Mouse (Mus musculus): Measurements from ENCODE around the gene Krtap5-5.
"Not testable (repeated sequence)": the region's sequence is repeated elsewhere in the genome, so short reads cannot be mapped to it uniquely, and the experiment has no call there.

Krtap5-5 gene

DNA sequence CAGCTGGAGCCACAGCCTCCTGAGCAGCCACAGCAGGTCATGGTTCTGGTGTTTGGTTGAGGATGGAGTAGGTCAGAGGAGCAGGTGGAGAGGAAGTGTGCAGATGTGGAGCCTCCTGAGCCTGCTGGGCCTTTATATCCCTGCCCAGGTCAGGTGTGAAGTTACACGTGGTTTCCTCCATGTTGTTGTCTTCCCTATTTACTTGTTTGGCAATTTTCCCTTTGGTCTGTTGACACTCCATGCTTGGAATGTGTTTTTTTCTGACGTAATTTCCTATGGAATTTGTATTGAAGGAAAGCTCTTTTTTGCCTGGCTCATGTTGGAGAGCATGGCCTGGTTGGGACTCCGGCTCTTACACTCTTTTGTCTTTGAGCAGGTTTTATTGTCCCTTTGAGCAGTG lies at the start of gene Krtap5-5:
Krtap5-5 (minus strand) TSS at position 101 of the 400 bp plus-strand sequence.
- not testable (repeated sequence) for DNase-seq (ENCODE audit: low spot score)

DNA sequence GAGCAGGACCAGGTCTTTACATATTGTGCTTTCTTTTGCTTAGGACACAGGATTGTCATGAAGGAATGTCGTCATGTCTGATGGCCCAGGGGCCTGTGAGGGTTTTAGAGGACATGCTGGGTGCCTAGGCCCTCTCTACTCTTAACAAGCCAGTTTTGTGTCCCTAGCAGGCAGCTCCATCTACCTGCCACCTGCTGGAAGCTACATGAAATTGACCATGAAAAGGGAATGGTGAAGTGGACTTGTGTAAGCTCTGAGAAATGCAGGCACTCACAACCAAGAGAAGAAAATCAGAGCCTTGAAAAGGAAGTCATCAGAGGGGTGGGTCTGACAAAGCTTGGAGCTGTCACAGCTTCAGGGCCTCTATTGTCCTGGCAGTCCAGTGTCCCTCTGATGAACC lies 49.5 kb upstream of the Krtap5-5 start:
- DNase-seq (ENCODE audit: low spot score) = not testable (repeated sequence)

DNA sequence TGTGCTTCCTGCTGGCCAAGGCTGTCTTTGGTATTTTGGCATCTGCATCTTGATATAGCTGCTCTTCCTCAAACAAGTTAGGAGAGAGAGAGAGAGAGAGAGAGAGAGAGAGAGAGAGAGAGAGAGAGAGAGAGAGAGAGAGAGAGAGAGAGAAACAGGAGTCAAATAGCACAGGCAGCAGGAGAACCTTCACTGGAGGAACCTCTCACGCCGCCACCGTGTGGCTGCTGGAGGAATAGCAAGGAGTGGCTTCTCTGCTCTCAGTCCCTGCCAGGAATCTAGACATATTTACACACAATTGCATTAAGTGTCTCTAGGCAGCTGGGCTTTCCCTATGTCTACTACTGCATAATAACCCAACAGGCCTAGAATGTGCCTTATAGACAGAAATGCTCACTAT lies 48.4 kb upstream of the Krtap5-5 start:
- DNase-seq (ENCODE audit: low spot score) = not testable (repeated sequence)

DNA sequence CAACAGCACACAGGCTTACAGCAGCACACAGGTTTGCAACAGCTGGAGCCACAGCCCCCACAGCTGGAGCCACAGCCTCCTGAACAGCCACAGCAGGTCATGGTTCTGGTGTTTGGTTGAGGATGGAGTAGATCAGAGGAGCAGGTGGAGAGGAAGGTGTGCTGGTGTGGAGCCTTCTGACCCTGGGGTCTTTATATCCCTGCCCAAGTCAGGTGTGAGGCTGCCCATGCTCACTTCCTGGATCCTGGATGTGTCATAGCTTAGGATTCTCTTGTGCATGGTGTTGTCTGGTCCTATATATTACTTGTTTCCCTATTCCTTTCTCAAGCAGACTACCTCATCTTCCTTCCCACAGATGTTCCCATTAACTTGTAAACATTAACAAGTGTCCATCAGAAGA lies 44.5 kb upstream of the Krtap5-5 start, which contains the start of gene Gm4559:
Gm4559 (minus strand) TSS at position 101 of the 400 bp plus-strand sequence.
- DNase-seq (ENCODE audit: low spot score) = not testable (repeated sequence)

DNA sequence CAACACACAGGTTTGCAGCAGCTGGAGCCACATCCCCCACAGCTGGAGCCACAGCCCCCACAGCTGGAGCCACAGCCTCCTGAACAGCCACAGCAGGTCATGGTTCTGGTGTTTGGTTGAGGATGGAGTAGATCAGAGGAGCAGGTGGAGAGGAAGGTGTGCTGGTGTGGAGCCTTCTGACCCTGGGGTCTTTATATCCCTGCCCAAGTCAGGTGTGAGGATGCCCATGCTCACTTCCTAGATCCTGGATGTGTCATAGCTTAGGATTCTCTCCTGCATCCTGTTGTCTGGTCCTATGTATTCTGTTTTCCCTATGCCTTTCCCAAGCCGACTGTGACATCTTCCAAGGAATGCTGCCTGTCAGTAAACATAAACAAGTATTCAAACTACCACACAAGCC lies 28.5 kb upstream of the Krtap5-5 start, which contains the start of gene Gm2431:
Gm2431 (minus strand) TSS at position 101 of the 400 bp plus-strand sequence.
- DNase-seq (ENCODE audit: low spot score) = not testable (repeated sequence)

DNA sequence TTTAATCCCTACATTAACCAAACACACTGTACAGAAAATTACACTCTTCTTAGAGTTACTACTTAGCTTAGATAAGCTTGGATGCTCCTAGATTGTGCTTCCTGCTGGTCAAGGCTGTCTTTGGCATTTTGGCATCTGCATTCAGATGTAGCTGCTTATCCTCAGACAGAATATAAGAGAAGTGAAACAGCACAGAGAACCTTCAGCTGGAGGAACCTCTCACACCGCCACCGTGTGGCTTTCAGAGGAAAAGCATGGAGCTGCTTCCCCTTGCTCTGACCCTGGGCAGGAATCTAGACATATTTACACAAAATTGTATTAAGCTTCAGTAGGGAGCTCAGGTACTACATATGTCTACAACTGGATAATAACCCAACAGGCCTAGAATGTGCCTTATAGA lies 25.7 kb upstream of the Krtap5-5 start:
- no peak for DNase-seq (ENCODE audit: low spot score)

DNA sequence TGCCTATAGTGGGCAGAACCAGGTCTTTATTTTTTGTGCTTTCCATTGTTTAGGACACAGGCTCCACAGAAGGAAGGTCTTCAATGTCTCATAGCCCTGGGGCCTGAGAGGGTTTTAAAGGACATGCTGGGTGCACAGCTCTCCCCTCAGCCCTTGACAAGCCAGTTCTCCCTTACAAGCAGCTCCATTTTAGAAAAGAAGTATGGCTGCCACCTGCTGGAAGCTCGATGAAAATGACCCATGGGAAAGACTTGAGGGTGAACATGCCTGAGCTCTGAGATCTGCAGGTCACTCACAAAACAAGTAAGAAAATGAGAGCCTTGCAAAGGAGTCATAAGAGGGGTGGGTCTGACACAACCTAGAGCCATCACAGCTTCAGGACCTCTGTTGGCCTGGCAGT lies 20.1 kb upstream of the Krtap5-5 start:
- DNase-seq (ENCODE audit: low spot score) = no peak

DNA sequence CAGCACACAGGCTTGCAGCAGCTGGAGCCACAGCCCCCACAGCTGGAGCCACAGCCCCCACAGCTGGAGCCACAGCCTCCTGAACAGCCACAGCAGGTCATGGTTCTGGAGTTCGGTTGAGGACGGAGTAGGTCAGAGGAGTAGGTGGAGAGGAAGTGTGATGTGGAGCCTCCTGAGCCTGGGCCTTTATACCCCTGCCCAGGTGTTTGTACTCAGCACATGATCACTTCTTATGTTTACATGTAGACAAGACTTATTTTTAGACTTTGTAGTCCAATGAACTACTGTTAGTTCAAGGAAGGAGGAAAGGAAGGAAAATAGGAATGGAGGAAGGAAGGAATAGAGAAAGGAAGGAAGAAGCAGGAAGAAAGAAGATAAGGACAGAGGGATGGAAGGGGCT lies 11.2 kb upstream of the Krtap5-5 start, which contains the start of gene Gm40460:
Gm40460 (minus strand) TSS at position 101 of the 400 bp plus-strand sequence.
- no peak for DNase-seq (ENCODE audit: low spot score)

DNA sequence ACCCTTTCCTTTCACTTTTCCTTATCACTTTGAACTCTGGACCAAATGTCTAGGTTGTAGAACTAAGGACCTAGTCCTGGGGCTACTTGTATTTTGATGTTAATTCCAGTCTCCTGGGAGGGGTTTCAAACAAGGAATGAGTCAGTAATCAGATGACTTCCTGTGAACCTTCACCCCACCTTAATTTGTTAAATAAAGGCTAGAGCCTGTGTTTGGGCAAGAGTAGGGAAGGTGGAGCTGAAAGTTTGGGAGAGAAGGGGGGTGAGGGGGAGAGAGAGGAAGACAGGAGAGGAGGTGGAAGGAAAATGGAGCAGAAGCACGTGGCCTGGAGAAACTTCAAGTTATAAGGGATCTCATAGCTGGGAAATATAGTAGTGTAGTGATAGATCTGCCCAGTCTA lies 1.8 kb upstream of the Krtap5-5 start:
- no peak for DNase-seq (ENCODE audit: low spot score)

DNA sequence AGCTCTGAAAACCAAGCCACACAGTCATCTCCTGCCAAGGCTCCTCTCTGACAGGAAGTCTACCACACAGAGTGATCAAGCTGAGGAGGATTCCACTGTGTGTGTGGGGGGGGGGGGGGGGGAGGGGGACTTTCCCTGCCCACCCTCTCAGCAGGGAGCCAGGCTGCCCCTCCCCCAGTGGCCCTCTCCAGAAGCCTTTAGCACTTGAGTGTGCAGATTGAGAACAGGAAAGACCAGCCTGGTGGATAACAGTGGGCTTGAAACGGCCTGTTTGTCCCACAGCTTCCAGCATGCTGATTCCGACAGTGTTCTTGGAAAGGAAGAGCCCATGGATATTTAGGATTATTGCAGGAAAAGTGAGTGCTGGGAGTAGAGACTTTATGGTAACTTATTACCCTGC lies 5.3 kb downstream of the Krtap5-5 start:
- DNase-seq (ENCODE audit: low spot score) = no peak

DNA sequence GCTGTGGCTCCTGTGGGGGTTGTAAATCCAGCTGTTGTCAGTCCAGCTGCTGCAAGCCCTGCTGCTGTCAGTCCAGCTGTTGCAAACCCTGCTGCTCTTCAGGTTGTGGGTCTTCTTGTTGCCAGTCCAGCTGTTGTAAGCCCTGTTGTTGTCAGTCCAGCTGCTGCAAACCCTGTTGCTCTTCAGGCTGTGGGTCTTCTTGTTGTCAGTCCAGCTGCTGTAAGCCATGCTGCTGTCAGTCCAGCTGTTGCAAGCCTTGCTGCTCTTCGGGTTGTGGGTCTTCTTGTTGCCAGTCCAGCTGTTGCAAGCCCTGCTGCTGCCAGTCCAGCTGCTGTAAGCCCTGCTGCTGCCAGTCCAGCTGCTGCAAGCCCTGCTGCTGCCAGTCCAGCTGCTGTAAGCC lies 17.6 kb downstream of the Krtap5-5 start:
- DNase-seq (ENCODE audit: low spot score) = not testable (repeated sequence)

DNA sequence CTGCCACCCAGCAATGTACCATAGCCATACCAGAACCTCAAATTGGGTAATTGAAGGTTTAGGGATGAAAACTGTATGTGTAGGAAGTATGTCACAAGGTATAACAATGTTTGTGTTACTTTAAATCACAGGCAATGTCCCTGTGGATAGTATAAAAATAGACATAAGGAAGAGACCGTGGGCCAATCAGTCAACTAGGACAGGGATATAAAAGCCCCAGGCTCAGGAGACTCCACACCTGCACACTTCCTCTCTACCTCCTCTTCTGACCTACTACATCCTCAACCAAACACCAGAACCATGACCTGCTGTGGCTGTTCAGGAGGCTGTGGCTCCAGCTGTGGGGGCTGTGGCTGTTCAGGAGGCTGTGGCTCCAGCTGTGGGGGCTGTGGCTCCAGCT lies 18.2 kb downstream of the Krtap5-5 start, which contains the start of gene Gm7579:
Gm7579 (plus strand) TSS at position 301 of the 400 bp plus-strand sequence.
- DNase-seq (ENCODE audit: low spot score) = no peak

DNA sequence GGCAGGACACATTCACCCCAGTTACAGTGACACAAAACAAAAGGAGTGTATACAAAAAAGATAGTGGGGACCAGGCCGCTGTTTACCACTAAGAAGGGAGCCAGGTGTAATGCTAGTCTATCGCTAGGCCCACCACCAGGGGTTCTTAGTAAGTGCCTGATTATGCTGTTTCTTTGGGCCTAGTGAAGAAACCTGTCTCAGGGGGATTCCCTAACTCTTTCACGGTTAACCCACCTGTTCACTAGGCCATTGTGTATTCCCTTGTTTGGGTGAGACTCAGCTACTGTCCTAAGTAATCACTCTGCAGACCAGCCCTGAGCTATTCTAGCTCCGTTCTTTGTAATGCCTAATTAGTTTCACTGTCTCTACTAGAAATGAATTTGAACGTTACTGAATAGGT lies 22.9 kb downstream of the Krtap5-5 start:
- DNase-seq (ENCODE audit: low spot score) = not testable (repeated sequence)

DNA sequence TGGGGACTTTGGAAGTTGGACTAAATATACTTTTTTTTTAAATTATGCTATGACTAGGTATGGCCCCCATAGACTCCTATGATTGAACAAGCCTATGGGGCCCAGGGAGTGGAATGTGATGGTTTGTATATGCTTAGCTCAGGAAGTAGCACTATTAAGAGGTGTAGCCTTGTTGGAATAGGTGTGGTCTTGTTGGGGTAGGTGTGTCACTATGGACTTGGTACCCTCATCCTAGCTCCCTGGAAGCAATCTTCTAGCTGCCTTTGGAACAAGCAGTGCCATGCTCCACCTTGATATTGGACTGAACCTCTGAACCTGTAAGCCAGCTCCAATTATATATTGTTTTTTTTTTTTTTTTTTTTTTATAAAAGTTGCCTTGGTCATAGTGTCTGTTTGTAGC lies 24.3 kb downstream of the Krtap5-5 start:
- DNase-seq (ENCODE audit: low spot score) = no peak

DNA sequence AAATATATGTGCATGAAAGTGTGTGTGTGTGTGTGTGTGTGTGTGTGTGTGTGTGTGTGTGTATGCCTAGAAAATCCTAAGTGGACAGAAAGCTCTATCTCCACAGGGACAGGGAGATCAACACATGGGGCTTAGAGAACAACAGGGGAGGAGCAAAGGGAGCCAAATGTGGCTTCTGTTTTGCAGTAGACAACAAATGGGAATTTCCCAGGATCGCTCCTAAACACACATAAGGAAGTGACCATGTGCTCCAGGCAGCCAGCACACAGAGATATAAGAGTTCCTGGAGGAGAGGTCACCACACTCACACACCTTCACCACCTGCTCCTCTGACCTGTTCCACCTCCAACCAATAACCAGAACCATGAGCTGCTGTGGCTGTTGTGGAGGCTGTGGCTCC lies 28.7 kb downstream of the Krtap5-5 start, which contains the start of gene Krtap5-3:
Krtap5-3 (plus strand) TSS at position 301 of the 400 bp plus-strand sequence.
- no peak for DNase-seq (ENCODE audit: low spot score)

DNA sequence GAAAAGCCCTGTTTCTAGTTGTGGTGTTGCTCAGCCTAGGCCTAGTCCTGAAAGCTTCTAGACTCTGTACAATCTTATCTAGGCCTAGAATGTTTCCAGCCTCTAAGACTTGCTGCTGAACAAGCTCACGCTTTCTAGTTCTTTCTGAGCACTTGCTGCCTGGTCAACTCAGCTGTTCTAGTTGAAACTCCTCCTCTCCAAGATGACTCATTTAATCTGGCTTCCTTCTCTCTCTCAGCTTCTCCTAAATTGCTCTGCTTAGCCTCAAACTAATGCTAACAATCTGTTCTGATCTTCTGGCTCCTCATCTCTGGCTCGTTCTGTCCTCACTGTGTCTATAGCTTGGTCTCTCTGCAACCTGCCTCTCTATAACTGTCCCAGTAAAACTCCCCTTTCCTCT lies 31.0 kb downstream of the Krtap5-5 start:
- DNase-seq (ENCODE audit: low spot score) = no peak

DNA sequence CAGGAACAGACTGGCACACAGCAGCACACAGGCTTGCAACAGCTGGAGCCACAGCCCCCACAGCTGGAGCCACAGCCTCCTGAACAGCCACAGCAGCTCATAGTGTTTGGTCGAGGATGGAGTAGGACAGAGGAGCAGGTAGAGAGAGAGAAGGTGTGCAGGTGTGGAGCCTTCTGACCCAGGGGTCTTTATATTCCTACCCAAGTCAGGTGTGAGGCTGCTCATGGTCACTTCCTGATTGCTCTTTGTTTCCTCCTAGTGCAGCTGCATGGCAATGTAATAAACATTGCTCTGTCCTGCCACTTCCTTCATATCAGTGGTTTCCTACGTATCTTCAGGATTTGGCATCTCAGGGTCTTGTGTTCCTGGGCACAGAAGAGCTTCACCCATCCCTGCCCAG lies 39.5 kb downstream of the Krtap5-5 start, which contains the start of gene Gm10153:
Gm10153 (minus strand) TSS at position 101 of the 400 bp plus-strand sequence.
- DNase-seq (ENCODE audit: low spot score) = no peak

DNA sequence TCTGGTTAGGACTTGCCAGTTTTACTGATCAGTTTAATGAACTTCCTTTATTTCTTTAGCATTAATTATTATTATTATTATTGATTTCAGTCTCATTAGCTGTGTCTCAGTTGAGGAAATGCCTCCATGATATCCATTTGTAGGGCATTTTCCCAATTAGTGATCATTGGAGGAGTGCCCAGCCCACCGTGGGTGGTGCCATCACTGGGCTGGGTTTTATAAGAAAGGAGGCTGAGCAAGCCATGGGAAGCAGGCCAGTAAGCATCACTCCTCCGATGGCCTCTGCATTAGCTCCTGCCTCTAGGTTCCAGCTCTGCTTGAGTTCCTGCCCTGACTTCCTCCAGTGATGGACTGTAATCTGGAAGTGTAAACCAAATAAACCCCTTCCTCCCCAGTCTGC lies 41.6 kb downstream of the Krtap5-5 start:
- DNase-seq (ENCODE audit: low spot score) = no peak

DNA sequence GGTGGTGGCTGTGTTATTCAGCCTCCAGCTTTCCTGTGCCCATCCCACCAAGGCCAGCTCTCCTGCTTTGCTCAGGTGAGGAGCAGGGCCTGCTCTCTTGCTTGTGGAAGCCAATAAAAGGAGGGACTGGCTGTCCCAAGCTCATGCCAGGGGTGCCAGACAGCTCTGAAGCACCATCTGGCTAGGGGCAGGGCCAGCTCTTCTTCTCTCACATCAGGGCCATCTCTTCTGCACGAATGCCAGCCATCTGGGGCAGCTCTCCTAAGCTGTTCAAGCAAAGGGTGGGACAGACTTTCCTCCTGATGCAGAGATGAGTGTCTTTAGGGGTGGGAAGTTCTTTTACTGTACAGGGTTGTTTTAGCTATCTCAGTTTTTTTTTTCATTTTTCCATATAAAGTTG lies 48.8 kb downstream of the Krtap5-5 start:
- no peak for DNase-seq (ENCODE audit: low spot score)

Data from testis, postnatal 14 days (tissue).